Mouse (Mus musculus): ENCODE results near the gene Dock1. TPM values are rescaled to one million over a fixed set of nuclear protein-coding genes. Genes with fewer than 3 reads are reported as not detected.

Gene Dock1
- polyA plus RNA-seq, 1 experiment from 2014 or later, result 48.4 TPM

DNA sequence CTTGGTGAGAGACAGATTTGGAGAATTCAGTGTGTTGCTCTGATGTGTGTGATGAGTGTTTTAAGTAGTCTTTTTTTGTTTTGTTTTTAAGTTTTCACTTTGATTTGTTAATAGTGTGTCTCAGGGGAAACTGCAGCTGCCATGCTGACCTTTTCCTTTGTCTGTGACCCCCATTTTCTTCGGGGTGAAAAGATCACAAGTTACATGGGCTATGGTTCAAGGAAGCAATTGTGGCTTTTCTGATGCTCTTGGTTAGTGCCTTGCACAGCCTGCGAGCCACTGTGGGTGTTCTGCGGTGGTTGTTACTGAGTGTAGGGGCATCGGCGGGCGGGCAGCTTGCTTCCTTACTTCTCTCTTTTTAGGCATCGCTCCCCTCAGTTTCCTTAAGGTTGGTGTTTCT, 54.4 kb downstream of the Dock1 start:
- Histone ChIP-seq H3K27me3 (ENCODE audit: control insufficient read depth, insufficient read depth, low read length) (no peaks in the 10 kb centered on the region), H3K36me3 (ENCODE audit: control insufficient read depth, insufficient read depth, low read length) (no peaks in the 10 kb centered on the region; the same call in none of the 2 replicates), H3K4me3 (ENCODE audit: low read depth, low read length) (no peak overlapping the region), H3K9ac (replicated peaks; ENCODE audit: low read depth, low read length) (no peak overlapping the region), H3K4me2 (replicated peaks; ENCODE audit: low read depth, low read length) (no peak overlapping the region), H3K27ac (ENCODE audit: low read length) (no peak overlapping the region; the same call in 1 of the 2 replicates), H3K9me3 (ENCODE audit: control insufficient read depth, low read depth, low read length) (no peaks in the 10 kb centered on the region), H3K4me1 (ENCODE audit: control insufficient read depth, insufficient read depth, low read length) (peaks cover 12% of the 10 kb centered on the region)
- no peak for ATAC-seq (ENCODE audit: insufficient number of reproducible peaks, insufficient read depth, low FRiP score, low read depth)
- 58% methylated on average over 7 of the region's 7 CpGs for WGBS

- peak overlapping the region; percentile 61; the same call in 1 of the 2 replicates for H3K27ac ChIP-seq (ENCODE audit: low read length)
- H3K9ac ChIP-seq (replicated peaks; ENCODE audit: low read depth, low read length), result no peak overlapping the region
- ATAC-seq (ENCODE audit: insufficient number of reproducible peaks, insufficient read depth, low FRiP score, low read depth), result no peak
- no peak overlapping the region for H3K4me3 ChIP-seq (ENCODE audit: low read depth, low read length)
- peaks cover 7% of the 10 kb centered on the region; the same call in 1 of the 2 replicates for H3K36me3 ChIP-seq (ENCODE audit: control insufficient read depth, insufficient read depth, low read length)
- H3K27me3 ChIP-seq (ENCODE audit: control insufficient read depth, insufficient read depth, low read length), result no peaks in the 10 kb centered on the region
- 43% methylated on average over 11 of the region's 11 CpGs for WGBS
- H3K4me2 ChIP-seq (replicated peaks; ENCODE audit: low read depth, low read length), result no peak overlapping the region
- H3K4me1 ChIP-seq (ENCODE audit: control insufficient read depth, insufficient read depth, low read length), result peaks cover 12% of the 10 kb centered on the region
- H3K9me3 ChIP-seq (ENCODE audit: control insufficient read depth, low read depth, low read length), result no peaks in the 10 kb centered on the region
Measured at GRCm38 (mm10) chr7:134725551-134726529, 55.4 kb downstream of the Dock1 start.

GRCm38 (mm10) chr7:134726530-134727258, 56.2 kb downstream of the Dock1 start:
- Histone ChIP-seq H3K4me2 (replicated peaks; ENCODE audit: low read depth, low read length) (no peak overlapping the region), H3K4me3 (ENCODE audit: low read depth, low read length) (no peak overlapping the region), H3K9ac (replicated peaks; ENCODE audit: low read depth, low read length) (no peak overlapping the region), H3K9me3 (ENCODE audit: control insufficient read depth, low read depth, low read length) (no peaks in the 10 kb centered on the region), H3K27me3 (ENCODE audit: control insufficient read depth, insufficient read depth, low read length) (no peaks in the 10 kb centered on the region), H3K36me3 (ENCODE audit: control insufficient read depth, insufficient read depth, low read length) (peaks cover 8% of the 10 kb centered on the region; the same call in 1 of the 2 replicates), H3K27ac (ENCODE audit: low read length) (no peak overlapping the region), H3K4me1 (ENCODE audit: control insufficient read depth, insufficient read depth, low read length) (peaks cover 12% of the 10 kb centered on the region)
- ATAC-seq (ENCODE audit: insufficient number of reproducible peaks, insufficient read depth, low FRiP score, low read depth), result no peak
- 90% methylated on average over 5 of the region's 5 CpGs for WGBS

- no peak overlapping the region for H3K4me2 ChIP-seq (replicated peaks; ENCODE audit: low read depth, low read length)
- peaks cover 12% of the 10 kb centered on the region for H3K4me1 ChIP-seq (ENCODE audit: control insufficient read depth, insufficient read depth, low read length)
- no peak overlapping the region for H3K4me3 ChIP-seq (ENCODE audit: low read depth, low read length)
- no peak overlapping the region for H3K9ac ChIP-seq (replicated peaks; ENCODE audit: low read depth, low read length)
- no peaks in the 10 kb centered on the region for H3K9me3 ChIP-seq (ENCODE audit: control insufficient read depth, low read depth, low read length)
- no peak overlapping the region for H3K27ac ChIP-seq (ENCODE audit: low read length)
- no peak for ATAC-seq (ENCODE audit: insufficient number of reproducible peaks, insufficient read depth, low FRiP score, low read depth)
- H3K27me3 ChIP-seq (ENCODE audit: control insufficient read depth, insufficient read depth, low read length), result no peaks in the 10 kb centered on the region
- H3K36me3 ChIP-seq (ENCODE audit: control insufficient read depth, insufficient read depth, low read length), result peaks cover 17% of the 10 kb centered on the region; the same call in 1 of the 2 replicates
Measured at GRCm38 (mm10) chr7:134729348-134729747, 58.9 kb downstream of the Dock1 start.

GRCm38 (mm10) chr7:134730406-134731126, 60.1 kb downstream of the Dock1 start:
- Histone ChIP-seq H3K4me1 (ENCODE audit: control insufficient read depth, insufficient read depth, low read length) (0 out of 2 replicates have a peak, but pooled peaks cover 2% of the 10 kb centered on the region), H3K36me3 (ENCODE audit: control insufficient read depth, insufficient read depth, low read length) (peaks cover 25% of the 10 kb centered on the region; the same call in 1 of the 2 replicates), H3K9ac (replicated peaks; ENCODE audit: low read depth, low read length) (no peak overlapping the region), H3K27me3 (ENCODE audit: control insufficient read depth, insufficient read depth, low read length) (no peaks in the 10 kb centered on the region), H3K9me3 (ENCODE audit: control insufficient read depth, low read depth, low read length) (no peaks in the 10 kb centered on the region), H3K27ac (ENCODE audit: low read length) (no peak overlapping the region), H3K4me2 (replicated peaks; ENCODE audit: low read depth, low read length) (no peak overlapping the region), H3K4me3 (ENCODE audit: low read depth, low read length) (no peak overlapping the region)
- WGBS, result 93% methylated on average over 3 of the region's 3 CpGs
- ATAC-seq (ENCODE audit: insufficient number of reproducible peaks, insufficient read depth, low FRiP score, low read depth), result no peak

- 92% methylated on average over 4 of the region's 4 CpGs for WGBS
- Histone ChIP-seq H3K27me3 (ENCODE audit: control insufficient read depth, insufficient read depth, low read length) (no peaks in the 10 kb centered on the region), H3K36me3 (ENCODE audit: control insufficient read depth, insufficient read depth, low read length) (peaks cover 52% of the 10 kb centered on the region), H3K4me2 (replicated peaks; ENCODE audit: low read depth, low read length) (no peak overlapping the region), H3K27ac (ENCODE audit: low read length) (no peak overlapping the region), H3K9me3 (ENCODE audit: control insufficient read depth, low read depth, low read length) (no peaks in the 10 kb centered on the region), H3K4me3 (ENCODE audit: low read depth, low read length) (no peak overlapping the region), H3K4me1 (ENCODE audit: control insufficient read depth, insufficient read depth, low read length) (no peaks in the 10 kb centered on the region), H3K9ac (replicated peaks; ENCODE audit: low read depth, low read length) (no peak overlapping the region)
- no peak for ATAC-seq (ENCODE audit: insufficient number of reproducible peaks, insufficient read depth, low FRiP score, low read depth)
Measured at GRCm38 (mm10) chr7:134747059-134747458, 76.6 kb downstream of the Dock1 start.

- ATAC-seq (ENCODE audit: insufficient number of reproducible peaks, insufficient read depth, low FRiP score, low read depth), result no peak
- H3K9ac ChIP-seq (replicated peaks; ENCODE audit: low read depth, low read length), result no peak overlapping the region
- H3K27me3 ChIP-seq (ENCODE audit: control insufficient read depth, insufficient read depth, low read length), result no peaks in the 10 kb centered on the region
- H3K4me3 ChIP-seq (ENCODE audit: low read depth, low read length), result no peak overlapping the region
- H3K9me3 ChIP-seq (ENCODE audit: control insufficient read depth, low read depth, low read length), result no peaks in the 10 kb centered on the region
- peaks cover 50% of the 10 kb centered on the region for H3K36me3 ChIP-seq (ENCODE audit: control insufficient read depth, insufficient read depth, low read length)
- 88% methylated on average over 3 of the region's 3 CpGs for WGBS
- no peak overlapping the region for H3K27ac ChIP-seq (ENCODE audit: low read length)
- H3K4me1 ChIP-seq (ENCODE audit: control insufficient read depth, insufficient read depth, low read length), result no peaks in the 10 kb centered on the region
- H3K4me2 ChIP-seq (replicated peaks; ENCODE audit: low read depth, low read length), result no peak overlapping the region
Measured at GRCm38 (mm10) chr7:134748376-134748775, 77.9 kb downstream of the Dock1 start.

GRCm38 (mm10) chr7:134749613-134750012, 79.2 kb downstream of the Dock1 start:
- Histone ChIP-seq H3K9me3 (ENCODE audit: control insufficient read depth, low read depth, low read length) (no peaks in the 10 kb centered on the region), H3K27me3 (ENCODE audit: control insufficient read depth, insufficient read depth, low read length) (no peaks in the 10 kb centered on the region), H3K9ac (replicated peaks; ENCODE audit: low read depth, low read length) (no peak overlapping the region), H3K4me3 (ENCODE audit: low read depth, low read length) (no peak overlapping the region), H3K27ac (ENCODE audit: low read length) (no peak overlapping the region), H3K4me2 (replicated peaks; ENCODE audit: low read depth, low read length) (no peak overlapping the region), H3K36me3 (ENCODE audit: control insufficient read depth, insufficient read depth, low read length) (peaks cover 46% of the 10 kb centered on the region), H3K4me1 (ENCODE audit: control insufficient read depth, insufficient read depth, low read length) (no peaks in the 10 kb centered on the region)
- ATAC-seq (ENCODE audit: insufficient number of reproducible peaks, insufficient read depth, low FRiP score, low read depth), result no peak
- 81% methylated on average over 1 of the region's 1 CpGs for WGBS
